Comparison of ENCODE assay signal across 6 mouse cellular contexts in the genomic region with DNA sequence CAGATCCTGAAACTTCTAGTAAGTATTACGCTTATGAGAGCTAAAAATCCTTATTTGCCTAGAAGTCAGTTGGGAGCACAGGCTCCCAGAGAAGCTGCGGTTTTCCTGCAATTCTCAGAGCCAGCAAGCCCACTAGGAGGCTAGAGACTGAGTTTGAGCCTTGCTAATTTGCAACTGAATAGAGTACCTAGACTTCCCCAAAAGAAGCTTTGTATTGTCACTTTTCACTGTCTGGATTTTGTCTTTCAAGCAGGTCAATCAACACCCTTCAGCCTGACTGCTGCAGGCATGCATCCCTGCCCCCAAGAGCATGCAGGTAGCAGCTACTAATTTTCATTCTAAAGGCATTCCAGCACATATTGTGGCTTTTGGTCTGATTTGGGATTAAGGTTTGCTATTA.
DNase-seq lines count a peak whose midpoint lies in the region; ATAC-seq and TF ChIP-seq lines count a peak whose summit lies in the region.
"Not testable (repeated sequence)": the region's sequence is repeated elsewhere in the genome, so short reads cannot be mapped to it uniquely, and the experiment has no call there.

No protein-coding gene starts in this region.

- ATAC-seq in midbrain, embryonic 14.5 days (ENCODE audit: low FRiP score, low TSS enrichment): not testable (repeated sequence)

- WGBS in hindbrain, embryonic 10.5 days: 50% methylated on average over 2 of the region's 2 CpGs
- WGBS in midbrain, embryonic 10.5 days: 36% methylated on average over 2 of the region's 2 CpGs
- WGBS in midbrain, embryonic 14.5 days: 13% methylated on average over 2 of the region's 2 CpGs

- peak; percentile 51 for DNase-seq in R1 (ENCODE audit: low read depth, low spot score)
- peak; percentile 20 for DNase-seq in brain, embryonic 14.5 days (ENCODE audit: low read depth)
- peak; percentile 7 for DNase-seq in embryo, embryonic 11 days
- DNase-seq in hindbrain, embryonic 10.5 days (ENCODE audit: low spot score): peak; percentile 11
- DNase-seq in midbrain, embryonic 10.5 days (ENCODE audit: low spot score): peak; percentile 16
- DNase-seq in midbrain, embryonic 14.5 days: peak; percentile 14

- not testable (repeated sequence) for H3K27ac ChIP-seq in hindbrain, embryonic 10.5 days; midbrain, embryonic 10.5 days (replicated peaks); midbrain, embryonic 14.5 days (replicated peaks; ENCODE audit: low read depth, low read length)

- not testable (repeated sequence) for H3K9ac ChIP-seq in midbrain, embryonic 14.5 days (replicated peaks; ENCODE audit: low read length)

- H3K9me3 ChIP-seq in hindbrain, embryonic 10.5 days; midbrain, embryonic 10.5 days (replicated peaks); midbrain, embryonic 14.5 days (ENCODE audit: control insufficient read depth, low read length): not testable (repeated sequence)

- not testable (repeated sequence) for H3K36me3 ChIP-seq in hindbrain, embryonic 10.5 days; midbrain, embryonic 10.5 days; midbrain, embryonic 14.5 days (ENCODE audit: control insufficient read depth, insufficient read depth, low read length)

- H3K27me3 ChIP-seq in hindbrain, embryonic 10.5 days (ENCODE audit: insufficient read depth, poor library complexity, severe bottlenecking); midbrain, embryonic 10.5 days (ENCODE audit: low read depth, poor library complexity, severe bottlenecking); midbrain, embryonic 14.5 days (ENCODE audit: control insufficient read depth, insufficient read depth, low read length): not testable (repeated sequence)

- H3K4me1 ChIP-seq in hindbrain, embryonic 10.5 days (replicated peaks); midbrain, embryonic 14.5 days (ENCODE audit: control insufficient read depth, insufficient read depth, low read length): not testable (repeated sequence)
- peaks cover 11% of the 10 kb centered on the region for H3K4me1 ChIP-seq in midbrain, embryonic 10.5 days

- not testable (repeated sequence) for TF ChIP-seq POLR2A in brain, embryonic 14.5 days (IDR thresholded peaks at IDR 0.05; ENCODE audit: borderline replicate concordance, extremely low read depth, insufficient read depth, insufficient read length, poor library complexity, severe bottlenecking)

- H3K4me2 ChIP-seq in midbrain, embryonic 14.5 days (ENCODE audit: low read length): not testable (repeated sequence)

- H3K4me3 ChIP-seq in hindbrain, embryonic 10.5 days; midbrain, embryonic 10.5 days; midbrain, embryonic 14.5 days (replicated peaks; ENCODE audit: low read depth, low read length): not testable (repeated sequence)

- not testable (repeated sequence) for TF ChIP-seq CTCF in brain, embryonic 14.5 days (IDR thresholded peaks at IDR 0.05; ENCODE audit: borderline replicate concordance, extremely low read depth, insufficient read depth, insufficient read length)
